Mouse (Mus musculus): ENCODE data around the gene Daam1.

Daam1 gene

GRCm38 (mm10) chr12:71830607-71831257 is at the start of gene Daam1:
Daam1 (plus strand) TSS chr12:71831078.
- DNase-seq: peak; percentile 87 to 95

DNA sequence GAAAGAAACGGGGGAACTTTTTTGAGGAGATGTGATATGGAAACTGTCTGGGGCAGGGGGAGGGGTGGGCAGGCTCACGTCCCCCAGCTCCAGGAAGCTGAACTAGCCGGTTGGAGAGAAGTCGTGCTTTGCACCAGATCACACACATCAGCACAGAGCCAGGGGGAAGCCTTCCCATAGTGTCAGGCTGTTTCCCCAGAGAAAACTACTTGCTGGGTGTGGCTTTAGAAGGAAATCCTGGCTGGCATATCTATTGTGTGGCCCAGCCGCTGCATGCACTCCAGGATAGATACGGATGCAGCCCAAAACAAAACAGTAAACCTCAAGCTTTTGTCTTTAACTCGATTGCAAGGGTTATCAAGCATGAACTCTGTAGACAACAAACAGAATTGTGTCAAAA is 49.7 kb upstream of the Daam1 start:
- DNase-seq: no peak

DNA sequence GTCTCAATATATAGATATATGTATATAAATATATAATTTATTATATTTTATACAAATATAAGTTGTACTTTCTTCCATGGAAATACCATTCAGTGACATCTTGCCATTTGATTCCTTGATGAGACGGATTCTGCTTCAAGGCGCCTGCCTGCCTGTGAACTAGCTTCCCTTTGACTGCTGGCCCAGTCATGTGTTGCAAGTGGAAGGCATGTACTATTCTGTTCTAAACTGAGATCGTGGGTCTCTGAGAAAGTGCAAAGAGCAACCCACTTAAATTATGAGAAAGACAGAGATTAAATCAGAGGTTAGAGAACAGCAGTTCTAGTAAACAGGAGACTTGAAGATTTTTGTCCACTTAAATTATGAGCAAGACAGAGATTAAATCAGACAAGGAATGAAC is 46.9 kb upstream of the Daam1 start:
- no peak for DNase-seq

GRCm38 (mm10) chr12:71784666-71785255 is 46.1 kb upstream of the Daam1 start:
- DNase-seq: no peak

GRCm38 (mm10) chr12:71786521-71786920 is 44.4 kb upstream of the Daam1 start:
- no peak for DNase-seq

DNA sequence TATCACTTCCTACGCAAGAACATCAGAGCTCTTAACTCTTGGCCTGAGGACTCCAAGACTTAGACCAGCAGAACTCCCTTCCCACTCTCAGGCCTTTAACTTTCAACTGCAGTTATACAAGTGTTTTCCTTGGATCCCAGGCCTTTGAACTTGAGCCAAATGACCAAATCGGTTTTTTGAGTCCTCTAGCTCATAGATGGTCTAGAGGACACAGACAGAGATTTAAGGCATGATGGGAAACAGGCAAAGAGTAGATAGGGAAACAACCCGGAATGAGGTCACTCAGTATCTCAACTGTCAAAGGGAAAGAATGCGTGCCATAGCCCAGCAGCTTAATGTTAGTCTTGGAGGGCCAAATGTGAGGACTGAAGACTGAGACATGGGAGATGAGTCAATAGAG is 42.1 kb upstream of the Daam1 start:
- DNase-seq: no peak

- no peak for DNase-seq
These were observed 40.3 kb upstream of the Daam1 start for GRCm38 (mm10) chr12:71790581-71790980.

DNA sequence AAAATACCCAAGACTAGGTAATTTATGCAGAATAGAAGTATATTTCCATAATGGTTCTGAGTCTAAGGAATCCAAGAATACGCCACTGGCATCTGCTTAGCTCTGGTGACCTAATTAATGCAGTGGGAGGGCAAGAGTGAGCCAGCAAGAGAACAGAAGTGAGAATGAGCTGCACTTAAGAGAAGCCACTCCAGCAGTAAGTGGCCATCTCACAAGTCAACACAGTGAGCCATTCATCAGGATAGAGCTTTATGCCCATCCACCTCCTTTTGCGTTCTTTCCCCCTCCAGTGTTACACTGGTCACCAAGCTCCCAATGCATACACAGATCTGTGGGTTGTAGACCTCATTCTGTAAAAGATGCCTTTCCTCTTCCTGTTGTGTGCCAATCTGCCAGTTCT is 37.8 kb upstream of the Daam1 start:
- no peak for DNase-seq

- DNase-seq: no peak
These were observed 35.3 kb upstream of the Daam1 start for GRCm38 (mm10) chr12:71795626-71796025.

- DNase-seq: peak; percentile 74 to 83
These were observed 34.4 kb upstream of the Daam1 start for GRCm38 (mm10) chr12:71796517-71796916.

DNA sequence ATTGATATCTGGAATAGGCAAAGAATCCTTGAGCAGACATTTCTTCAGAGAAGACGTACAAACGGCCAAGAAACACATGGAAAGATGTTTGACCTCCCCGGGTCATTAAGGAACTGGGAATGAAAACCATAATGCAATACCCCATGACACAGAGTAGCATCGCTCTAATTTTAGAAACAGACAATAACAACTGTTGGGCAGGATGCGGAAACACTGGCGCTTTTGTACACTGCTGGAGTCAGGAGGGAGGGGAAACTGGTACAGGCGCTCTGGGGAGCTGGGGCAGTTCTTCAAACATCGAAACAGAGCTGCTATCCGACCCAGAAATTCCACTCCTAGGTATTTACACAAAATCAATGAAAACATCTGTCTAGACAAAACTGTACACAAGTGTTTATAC is 23.6 kb upstream of the Daam1 start:
- no peak for DNase-seq

DNA sequence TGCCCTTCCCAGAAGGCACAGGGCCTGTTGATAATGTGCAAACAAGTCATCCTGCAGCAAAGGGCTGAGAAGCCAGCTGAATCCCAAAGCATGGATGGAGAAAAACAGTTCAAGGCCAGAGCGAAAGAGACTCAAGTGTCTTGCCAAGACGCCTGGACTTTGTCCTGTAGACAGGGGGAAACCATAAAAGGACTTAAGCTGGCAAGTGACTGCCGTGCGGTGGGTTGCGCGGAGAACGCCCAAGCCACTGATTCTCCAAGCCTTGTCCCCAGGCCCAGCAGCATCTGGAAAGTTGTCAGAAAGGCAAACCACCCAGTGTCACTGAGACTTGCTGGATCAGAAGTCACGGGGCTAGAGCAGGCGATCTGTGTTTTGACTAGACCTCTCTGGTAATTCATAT is 22.2 kb upstream of the Daam1 start:
- DNase-seq: peak in 1 of 2 experiments; percentile 22

GRCm38 (mm10) chr12:71809550-71809949 is 21.3 kb upstream of the Daam1 start:
- no peak for DNase-seq

GRCm38 (mm10) chr12:71812567-71812966 is 18.3 kb upstream of the Daam1 start:
- no peak for DNase-seq

- DNase-seq: no peak
These were observed 17.6 kb upstream of the Daam1 start for GRCm38 (mm10) chr12:71813251-71813650.

DNA sequence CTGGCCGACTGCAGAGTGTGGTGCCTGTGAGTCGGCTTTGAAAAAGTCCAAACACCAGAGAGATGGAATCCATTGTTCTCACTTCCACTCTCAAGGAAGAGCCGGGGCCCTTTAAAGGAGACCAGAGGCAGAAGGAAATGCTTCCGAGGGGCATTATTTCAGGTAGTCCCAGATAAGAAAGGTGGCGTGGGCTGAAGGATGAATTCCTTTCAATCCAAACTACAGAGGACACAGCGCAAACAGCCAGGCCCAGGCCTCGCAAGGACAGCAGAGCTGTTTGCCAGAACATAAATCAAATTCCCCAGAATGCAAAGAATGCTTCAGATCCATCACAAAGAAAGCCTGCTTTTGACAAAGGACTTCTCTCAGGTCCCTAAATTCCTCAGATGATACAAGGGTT is 17.1 kb upstream of the Daam1 start:
- DNase-seq: no peak

- DNase-seq: no peak
These were observed 10.8 kb upstream of the Daam1 start for GRCm38 (mm10) chr12:71820094-71820493.

- DNase-seq: no peak
These were observed 9.6 kb upstream of the Daam1 start for GRCm38 (mm10) chr12:71821272-71821671.

DNA sequence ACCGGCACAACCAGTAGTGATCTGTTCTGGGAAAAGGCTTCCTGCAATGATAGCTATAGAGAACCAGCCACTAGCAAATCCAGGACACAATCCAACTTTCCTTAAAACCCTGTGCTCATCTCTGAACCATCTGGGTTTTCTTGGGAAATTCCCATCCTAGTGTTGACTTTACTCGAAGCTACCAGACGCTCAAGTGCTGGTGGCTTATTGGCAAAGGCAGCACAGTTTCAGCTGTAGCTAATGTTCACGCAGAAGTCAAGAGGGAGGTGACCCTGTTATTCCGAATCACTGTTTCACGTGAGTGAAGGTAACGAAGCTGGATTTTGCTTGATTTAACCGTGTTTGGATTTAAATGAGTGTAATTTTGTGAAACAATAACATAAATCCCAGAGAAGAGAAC is 9.1 kb upstream of the Daam1 start:
- no peak for DNase-seq

DNA sequence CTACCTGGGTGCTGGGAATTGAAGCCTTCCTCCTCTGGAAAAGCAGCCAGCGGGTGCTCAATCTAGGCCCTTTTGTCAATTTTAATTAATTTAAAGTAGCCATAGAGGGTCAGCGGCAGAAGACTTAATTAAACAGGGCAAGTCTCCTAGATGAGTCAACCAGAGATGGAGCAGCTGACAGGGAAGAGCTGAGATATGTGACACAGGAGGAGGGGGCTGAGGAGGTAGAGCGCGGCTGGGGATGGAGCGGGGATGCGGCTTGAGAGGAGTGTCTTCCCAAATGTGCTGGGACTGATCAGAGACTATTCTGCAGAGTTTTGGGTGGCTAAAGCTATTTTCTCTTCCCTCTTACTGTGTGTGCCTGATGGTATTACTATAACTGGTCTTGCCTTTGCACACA is 6.0 kb upstream of the Daam1 start:
- DNase-seq: no peak

GRCm38 (mm10) chr12:71830139-71830538 is 739 bp upstream of the Daam1 start:
- no peak for DNase-seq

- peak in 1 of 2 experiments; percentile 42 for DNase-seq
These were observed 595 bp downstream of the Daam1 start for GRCm38 (mm10) chr12:71831258-71832087.

DNA sequence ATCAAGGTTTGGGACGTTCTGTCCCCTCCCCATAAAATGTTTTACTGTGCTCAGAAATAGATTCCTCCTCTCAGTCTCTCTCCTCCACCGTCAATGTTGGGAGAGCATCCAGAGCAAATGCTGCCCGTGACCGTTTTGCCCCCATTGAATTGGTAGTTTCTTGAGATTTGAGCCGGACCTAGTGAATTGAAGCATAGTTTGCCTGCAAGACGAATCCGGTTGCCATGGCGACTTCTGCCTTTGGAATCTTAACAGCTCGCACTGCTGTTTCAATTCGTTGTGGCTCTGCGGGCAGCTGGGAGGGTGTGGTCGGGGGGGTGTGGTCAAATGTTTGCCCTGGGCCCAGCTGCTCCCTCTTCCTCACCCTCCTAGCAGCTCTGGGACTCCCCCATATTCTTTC is 1.3 kb downstream of the Daam1 start:
- DNase-seq: peak; percentile 76 to 85

GRCm38 (mm10) chr12:71834041-71834440 is 3.2 kb downstream of the Daam1 start:
- no peak for DNase-seq

Measured in kidney, postnatal 4 days (tissue).